Mouse (Mus musculus) heart, postnatal 0 days (tissue): ENCODE measurements around the gene Pla2g15.

Experiments used
- CTCF ChIP-seq: IDR thresholded peaks from 2 replicates; pipeline ENCODE4 v1.5.1; 2016; ENCODE audit warnings: antibody characterized with exemption, control low read depth, low read depth
- EP300 ChIP-seq: IDR thresholded peaks from 2 replicates; pipeline ENCODE4 v1.6.1; 2016; ENCODE audit warnings: antibody characterized with exemption, low read depth

DNA sequence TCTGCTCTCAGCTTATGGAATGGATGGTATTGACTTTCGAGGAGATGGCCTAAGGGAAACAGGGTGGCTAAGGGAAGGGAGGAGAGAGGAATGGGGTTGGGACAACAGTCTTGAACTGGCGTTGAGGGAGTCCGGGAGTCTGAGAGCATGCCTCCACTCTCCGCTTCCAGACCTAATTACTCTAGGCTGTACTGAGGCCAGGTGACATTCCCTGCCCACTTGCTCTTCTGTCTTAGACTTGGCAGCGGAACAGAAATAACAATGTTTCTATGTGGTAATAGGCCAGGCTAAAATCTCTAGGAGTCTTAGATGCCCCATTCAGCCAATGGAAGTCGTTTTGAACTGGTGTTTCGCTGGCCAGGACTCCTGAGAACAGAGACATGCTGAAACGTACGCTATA lies 842 bp downstream of the Pla2g15 start:
- TF ChIP-seq CTCF = no peak
- TF ChIP-seq EP300 = no peak
